Mouse (Mus musculus) kidney, postnatal 36 days (tissue): ENCODE measurements around the gene Psmc1.

Experiments
- DNase-seq, 2 experiments: peaks; one replicate each; pipeline ENCODE4 v3.0.0; 2021 to 2022; ENCODE audit warnings: mixed read lengths in 2 of 2

Psmc1 gene

DNA sequence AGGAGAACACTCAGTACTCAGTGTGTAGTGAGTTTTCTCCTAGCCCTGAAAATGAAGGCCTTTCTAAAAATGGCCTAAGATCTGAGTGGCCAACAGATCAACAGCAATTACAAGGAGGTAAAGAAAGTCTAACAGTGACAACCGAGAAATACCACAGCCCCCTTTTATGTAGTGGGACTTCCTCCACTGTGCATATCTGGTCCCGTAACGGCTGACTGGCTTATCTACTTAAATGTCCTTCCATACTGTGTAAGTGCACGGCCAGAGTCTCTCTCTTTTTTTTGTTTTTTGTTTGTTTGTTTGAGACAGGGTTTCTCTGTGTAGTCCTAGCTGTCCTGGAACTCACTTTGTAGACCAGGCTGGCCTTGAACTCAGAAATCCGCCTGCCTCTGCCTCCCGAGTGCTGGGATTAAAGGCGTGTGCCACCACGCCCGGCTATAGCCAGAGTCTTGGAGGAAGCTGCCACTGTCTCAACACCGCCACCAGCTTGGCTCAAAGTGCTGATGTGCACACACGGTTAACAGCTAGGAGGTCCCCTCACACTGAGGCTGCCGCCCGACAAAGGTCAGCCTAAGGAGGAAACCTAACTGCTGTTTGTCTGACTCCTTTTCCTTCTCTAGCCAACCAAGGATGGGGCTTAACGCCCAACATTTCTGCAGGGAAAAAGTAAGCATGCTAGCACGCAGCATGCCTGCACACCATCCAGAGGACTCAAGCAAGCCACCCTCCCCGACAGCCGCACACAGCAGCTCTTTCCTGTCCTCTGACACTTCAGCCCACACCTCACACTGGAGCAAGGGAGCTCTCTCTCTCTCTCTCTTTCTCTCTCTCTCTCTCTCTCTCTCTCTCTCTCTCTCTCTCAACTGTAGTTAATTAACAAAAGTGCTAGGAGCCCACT lies 17.3 kb downstream of the Psmc1 start:
- peak in 1 of 2 experiments; percentile 25 for DNase-seq

DNA sequence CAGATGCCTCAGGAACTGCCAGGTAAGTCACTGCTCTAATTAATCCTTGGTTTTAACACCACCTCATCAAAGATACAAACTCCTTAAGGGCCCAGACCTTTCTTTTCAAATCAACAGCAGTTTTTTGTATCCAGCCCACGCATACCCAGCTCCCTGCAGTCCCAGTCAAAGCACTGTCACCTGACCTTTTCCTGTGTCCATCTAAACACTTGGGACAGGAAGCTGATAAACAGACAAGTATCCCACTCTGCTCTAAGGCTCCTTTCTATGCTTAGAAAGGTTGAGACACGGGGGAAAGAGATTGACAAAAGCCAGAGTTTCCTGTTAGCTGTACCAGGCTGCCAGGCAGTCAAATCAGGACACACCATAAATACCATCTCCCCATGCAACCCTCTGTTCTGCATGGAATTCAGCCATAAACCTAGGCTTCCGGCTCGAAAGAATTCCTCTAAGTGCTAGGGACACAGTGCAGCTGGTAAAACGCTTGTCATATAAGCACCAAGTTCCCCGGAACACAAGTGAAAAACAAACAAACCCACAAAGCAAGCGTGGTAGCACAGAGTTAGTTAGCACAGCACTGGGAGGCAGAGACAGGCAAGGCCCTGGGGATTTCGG lies 18.0 kb downstream of the Psmc1 start:
- DNase-seq, result no peak

- DNase-seq, result no peak
Observed at GRCm38 (mm10) chr12:100128522-100128921, 18.6 kb downstream of the Psmc1 start.

DNA sequence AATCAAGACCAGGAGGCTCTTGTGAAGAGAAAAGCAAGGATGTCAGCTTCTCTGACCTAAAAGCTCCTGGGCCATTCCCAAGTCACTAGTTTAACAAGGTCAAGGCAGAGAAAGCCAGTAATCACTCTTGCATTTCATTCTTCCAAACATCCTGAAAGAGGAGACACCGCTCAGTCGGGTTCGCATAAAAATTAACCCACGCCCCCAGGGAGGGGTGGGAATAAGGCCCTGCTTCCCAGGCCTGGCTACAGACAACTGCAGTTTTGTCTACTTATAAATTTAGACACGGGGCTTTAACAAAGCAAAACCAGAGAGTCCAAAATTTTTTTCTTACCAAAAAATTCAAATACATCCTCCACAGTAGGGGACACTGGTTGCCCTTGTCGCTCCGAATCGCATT lies 19.0 kb downstream of the Psmc1 start:
- DNase-seq, result peak in 1 of 2 experiments; percentile 42

- DNase-seq, result no peak
Observed at GRCm38 (mm10) chr12:100131167-100131566, 21.2 kb downstream of the Psmc1 start.

DNA sequence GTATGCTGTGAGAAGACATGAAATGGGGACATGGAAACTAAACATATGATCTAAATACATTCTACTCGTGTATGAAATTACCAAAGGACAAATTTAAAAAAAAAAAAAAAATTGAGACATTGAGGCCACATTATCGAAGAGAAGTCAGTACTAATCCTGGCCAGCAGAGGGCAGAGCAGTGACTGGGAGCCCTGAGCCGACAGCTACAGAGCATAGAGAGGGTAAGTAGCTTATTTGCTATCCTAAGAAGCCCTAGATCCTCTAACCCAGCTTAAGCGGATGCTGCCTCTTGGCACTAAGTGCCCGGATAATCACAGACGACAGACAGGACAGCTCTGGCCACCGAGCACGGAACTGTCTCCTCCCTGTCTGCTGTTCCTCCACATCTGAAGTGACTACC lies 21.7 kb downstream of the Psmc1 start:
- DNase-seq, result peak; percentile 56 to 88

DNA sequence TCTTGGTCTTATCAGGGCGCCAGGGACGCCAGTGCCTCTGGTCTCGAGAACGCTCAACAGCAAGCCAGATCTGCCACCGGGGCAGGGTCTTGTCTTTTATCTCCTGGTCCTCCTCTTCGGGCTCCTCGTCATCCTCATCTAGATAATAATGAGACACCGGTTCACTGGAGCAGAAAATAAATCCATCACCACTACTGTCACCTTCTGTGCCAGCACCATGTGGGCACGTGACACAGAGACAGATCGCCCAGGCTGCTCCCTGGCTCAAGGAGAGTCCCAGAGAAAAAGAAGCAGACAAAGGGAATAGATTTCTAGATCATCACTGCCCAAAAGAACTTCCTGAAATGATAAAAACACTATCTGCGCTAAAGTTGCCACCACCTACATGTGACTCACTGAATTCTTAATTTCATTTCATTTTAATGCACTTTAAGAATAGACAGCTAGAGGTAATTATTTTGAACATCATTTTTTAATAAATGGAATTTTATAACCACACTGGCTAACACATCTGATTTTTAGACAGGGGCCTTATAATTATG lies 24.5 kb downstream of the Psmc1 start:
- no peak for DNase-seq

- no peak for DNase-seq
Observed at GRCm38 (mm10) chr12:100135117-100135516, 25.2 kb downstream of the Psmc1 start.

DNA sequence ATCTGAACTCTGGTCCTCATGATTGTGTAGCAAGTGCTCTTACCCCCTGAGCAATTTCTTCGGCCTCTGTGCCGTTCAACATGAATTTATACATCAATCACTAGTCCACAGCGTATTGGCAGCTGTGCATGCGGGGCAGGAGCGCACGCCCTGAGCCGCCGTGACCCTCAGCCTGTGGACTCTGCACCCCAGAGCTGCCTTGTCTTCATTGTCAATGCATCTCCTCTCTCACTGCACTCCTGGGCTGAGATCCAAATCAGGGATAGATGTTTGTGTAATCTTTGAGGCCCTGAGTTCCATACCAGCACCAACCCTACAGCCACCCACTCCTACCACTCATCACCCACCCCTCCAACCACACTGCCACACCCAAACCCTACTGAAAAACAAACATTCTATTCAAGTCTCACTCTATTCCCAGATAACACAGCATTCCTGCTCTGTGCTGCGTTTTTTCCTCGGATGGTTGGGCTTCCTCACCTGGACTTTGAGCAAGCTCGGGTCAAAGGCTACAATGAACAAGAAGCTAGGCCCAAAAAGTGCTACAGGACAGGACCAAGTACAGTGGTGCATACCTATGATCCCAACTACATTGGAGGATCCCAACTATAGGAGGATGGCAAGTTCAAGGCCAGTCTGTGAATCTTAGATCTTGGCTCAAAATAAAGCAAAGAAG lies 33.0 kb downstream of the Psmc1 start:
- peak; percentile 61 to 66 for DNase-seq

DNA sequence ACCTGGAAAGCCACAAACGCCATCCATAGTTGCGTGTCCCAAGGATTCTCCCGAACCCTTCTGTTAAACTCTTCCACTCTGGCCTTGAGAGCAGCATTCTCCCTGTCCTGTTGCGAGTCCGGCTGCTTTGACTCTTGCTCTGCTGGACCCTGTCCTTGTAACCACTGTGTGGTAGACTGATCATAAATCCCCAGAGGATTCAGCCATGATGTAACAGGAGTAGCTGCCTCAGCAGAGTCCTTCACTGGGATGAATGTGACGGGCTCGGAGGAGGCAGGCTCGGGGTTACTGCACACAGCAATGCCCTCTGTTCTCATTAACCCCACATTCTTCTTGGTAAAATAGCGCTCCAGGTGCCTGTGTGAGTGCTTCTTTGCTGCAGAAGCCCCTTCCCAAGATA lies 33.8 kb downstream of the Psmc1 start:
- peak; percentile 23 for DNase-seq

DNA sequence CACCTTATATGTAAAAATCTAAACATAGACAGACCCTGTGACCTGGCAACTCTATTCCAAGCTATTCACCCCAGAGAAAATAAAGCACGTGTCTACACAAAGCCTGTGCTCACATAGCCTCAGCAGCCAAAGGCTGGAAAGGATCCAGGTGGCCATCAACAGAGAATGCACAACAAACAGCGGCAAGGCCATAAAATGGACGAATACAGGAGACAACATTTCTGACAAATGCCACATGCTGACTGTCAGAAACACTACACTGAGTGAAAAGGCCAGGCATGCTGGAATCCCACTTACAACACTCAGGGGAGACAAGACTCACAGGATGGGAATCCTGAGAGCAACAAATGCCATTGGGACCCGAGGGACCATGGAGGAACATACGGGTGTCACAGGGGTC lies 34.3 kb downstream of the Psmc1 start:
- DNase-seq, result peak; percentile 37 to 43

DNA sequence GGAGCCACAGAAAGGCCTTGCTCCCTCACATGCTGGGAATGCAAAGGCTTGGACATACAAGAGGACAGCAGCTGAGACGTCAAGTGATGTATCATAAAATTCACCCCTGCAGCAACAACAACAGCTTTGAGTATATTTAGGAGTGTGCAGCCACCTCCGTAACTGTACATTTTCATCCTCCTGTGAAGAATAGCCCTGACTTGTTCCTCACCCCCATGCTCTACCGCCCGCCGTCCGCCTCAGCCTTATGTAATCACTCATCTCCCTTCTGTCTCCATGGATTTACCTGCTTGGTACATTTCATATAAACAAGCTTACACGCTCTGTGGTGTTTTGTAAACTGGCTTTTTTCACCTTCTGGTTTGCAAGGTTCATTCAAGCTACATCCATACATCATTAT lies 42.5 kb downstream of the Psmc1 start:
- DNase-seq, result no peak

- peak; percentile 93 to 95 for DNase-seq
Observed at GRCm38 (mm10) chr12:100159261-100159975, 49.5 kb downstream of the Psmc1 start, which contains the start of gene Nrde2. Gene Nrde2 (minus strand): TSS chr12:100159653.

DNA sequence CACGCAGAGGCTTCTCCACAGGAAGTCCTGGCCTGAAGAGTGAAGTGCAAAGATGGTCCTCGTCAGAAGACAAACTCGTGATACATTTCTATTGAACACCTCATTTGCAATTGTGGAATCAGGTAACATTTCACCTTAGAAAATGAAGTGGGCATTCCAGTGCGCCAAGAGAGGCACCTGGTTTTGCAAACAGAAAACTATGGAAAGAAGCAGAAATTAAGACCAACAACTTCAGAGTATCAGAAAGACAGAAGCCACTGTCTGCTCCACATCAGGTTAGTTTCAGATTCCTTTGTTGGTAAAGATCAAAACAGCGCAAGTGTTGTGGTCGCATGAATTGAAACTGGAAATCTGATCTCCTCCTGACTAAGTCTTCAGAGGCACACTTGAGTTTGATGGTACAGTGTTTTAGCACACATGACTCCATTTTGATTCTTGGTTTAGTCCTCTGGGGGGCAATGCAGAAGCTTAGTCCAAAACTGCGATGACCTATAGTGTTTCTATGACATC lies 55.1 kb downstream of the Psmc1 start:
- DNase-seq, result no peak

- peak; percentile 35 to 62 for DNase-seq
Observed at GRCm38 (mm10) chr12:100166177-100166576, 56.2 kb downstream of the Psmc1 start.

DNA sequence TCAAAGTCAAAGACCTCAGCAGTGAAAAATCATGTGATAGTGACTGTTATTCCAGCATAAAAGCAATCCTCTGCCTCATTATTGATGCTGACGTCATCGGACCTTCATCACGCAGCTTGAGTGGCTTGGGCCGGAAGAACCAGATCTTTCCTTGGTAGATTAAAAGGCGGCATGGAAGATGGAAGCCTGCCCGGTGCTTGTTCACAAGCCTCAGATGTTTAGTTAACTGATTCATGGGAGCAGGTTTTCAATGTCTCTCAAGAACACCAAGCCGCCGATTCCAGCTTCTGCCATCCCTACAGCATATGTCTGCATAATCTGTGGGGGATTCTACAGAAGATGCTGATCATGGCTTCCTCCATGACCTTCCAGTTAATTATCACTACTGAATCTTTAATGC lies 57.0 kb downstream of the Psmc1 start:
- DNase-seq, result no peak

- DNase-seq, result no peak
Observed at GRCm38 (mm10) chr12:100167502-100167901, 57.5 kb downstream of the Psmc1 start.

- peak; percentile 35 to 57 for DNase-seq
Observed at GRCm38 (mm10) chr12:100167931-100168871, 58.2 kb downstream of the Psmc1 start.

DNA sequence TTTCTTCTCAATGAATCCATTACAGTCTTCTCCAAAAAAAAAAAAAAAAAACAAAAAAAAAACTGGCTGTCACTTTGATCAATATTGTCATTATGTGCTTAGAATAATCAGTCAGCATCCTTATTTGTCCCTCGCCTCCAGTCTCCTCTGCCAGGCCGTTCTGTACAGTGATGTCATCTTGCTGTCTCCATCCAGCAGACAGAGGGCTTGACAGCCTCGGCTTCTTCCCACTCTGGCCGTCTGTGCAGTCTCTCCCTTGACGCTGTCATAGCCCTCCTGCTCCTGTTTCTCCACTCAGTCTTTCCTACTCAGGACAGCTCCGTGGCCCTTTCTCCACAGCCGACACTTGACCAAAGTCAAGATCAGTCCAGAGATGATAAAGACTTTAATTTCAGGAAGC lies 62.5 kb downstream of the Psmc1 start:
- no peak for DNase-seq
